Mouse (Mus musculus) left cerebral cortex, postnatal 25 days (tissue): ENCODE results near the gene Ly6c2. TPM values are rescaled to one million over a fixed set of nuclear protein-coding genes. Genes with fewer than 3 reads are reported as not detected.
"Not testable (repeated sequence)": the region's sequence is repeated elsewhere in the genome, so short reads cannot be mapped to it uniquely, and the experiment has no call there.

Experiments used
- DNase-seq, 2 experiments: peaks; one replicate each; pipeline ENCODE4 v3.0.0; 2022; ENCODE audit warnings: low spot score in 2 of 2, mixed read lengths in 1 of 2
- intact Hi-C: fragments of 180-260 bp; cut with DNase I; formaldehyde crosslinking; loops from one replicate; pipeline ENCODE4 v1.15.1; 2025
- total RNA-seq, 2 experiments: library from RNA; stranded (reverse); gene quantifications; 2 replicates each; pipeline ENCODE4 v1.2.3; 2021

Gene Ly6c2
- 1 to 10 TPM; 1.6 to 4.6 TPM for total RNA-seq

DNA sequence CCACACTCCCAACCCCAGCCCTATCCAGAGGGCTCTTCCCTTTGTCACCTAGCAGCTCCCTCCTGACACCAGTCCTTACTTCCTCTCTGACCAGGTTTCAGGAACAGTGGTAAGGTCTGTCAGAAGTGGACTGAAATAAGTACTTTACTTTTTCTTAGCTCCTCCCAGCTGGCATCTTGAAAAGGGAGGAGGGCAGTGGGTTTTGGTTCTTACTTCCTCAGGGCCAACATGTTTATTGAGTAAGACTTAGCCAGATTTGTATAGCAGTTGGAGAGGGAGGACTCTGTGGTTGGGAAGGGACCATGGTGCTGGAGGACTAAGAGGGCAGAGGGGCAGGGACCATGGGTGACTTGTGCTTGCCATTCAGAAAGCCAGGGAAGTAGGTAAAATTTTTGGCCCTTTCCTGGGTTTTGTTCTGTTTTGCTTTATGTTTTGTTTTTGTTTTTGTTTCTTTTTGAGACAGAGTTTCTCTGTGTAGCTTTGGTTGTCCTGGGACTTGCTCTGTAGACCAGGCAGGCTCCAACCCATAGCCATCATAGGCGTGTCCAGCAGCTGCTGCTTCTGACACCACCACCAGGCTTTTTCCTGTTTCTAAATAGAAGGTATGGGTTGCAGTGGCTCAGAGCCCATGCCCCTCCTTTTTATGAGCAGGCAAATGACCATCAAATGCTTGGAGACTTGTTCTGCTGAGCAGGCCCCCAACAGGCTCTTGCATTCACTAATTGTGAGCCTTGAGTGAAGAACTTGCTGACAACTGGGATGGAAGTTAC lies at the start of gene Ly6c2:
Ly6c2 (minus strand) TSS at position 110 of the 770 bp plus-strand sequence.
- intact Hi-C loops, DNase-seq: not testable (repeated sequence)

GRCm38 (mm10) chr15:75157646-75158045 lies 45.9 kb upstream of the Ly6c2 start:
- intact Hi-C loops = no loop called here
- DNase-seq = no peak

DNA sequence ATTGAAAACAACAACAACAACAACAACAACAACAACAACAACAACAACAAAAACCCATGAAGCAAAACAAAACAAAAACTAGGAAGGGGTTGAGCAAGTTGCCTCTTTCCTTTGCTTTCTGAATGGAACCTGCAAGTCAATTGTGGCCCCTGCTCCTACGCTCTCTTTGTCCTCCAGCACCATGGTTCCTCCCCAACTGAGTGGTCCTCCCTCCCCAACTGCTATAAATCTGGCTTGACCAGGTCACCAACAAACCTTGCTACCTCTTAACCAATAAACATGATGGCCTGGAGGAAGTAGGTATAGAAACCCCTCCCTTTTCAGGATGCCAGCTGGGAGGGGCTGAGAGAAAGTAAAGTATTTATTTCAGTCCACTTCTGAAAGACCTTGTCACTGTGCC lies 43.2 kb upstream of the Ly6c2 start, which contains the start of gene Ly6g:
Ly6g (plus strand) TSS at position 301 of the 400 bp plus-strand sequence.
- intact Hi-C loops = no loop called here
- no peak for DNase-seq

DNA sequence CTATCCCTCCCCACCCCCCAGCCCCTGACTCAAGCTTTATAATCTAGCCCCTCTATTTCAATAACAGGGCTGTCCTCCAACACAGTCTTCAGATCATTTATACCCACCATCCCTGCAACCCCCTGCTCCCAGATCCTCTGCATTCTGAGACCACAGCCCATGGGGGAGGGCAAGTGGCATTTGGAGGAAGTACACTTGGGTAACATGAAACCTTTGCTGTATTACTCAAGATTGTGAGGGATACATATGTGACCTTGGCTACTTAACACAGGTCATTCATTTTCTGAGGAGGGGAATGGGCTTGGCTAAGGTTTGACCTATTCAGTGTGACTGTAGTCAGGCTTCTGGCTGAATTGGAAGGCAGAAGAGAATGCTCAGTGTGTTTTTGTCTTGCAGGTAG lies 41.3 kb upstream of the Ly6c2 start:
- intact Hi-C loops = no loop called here
- DNase-seq = no peak

DNA sequence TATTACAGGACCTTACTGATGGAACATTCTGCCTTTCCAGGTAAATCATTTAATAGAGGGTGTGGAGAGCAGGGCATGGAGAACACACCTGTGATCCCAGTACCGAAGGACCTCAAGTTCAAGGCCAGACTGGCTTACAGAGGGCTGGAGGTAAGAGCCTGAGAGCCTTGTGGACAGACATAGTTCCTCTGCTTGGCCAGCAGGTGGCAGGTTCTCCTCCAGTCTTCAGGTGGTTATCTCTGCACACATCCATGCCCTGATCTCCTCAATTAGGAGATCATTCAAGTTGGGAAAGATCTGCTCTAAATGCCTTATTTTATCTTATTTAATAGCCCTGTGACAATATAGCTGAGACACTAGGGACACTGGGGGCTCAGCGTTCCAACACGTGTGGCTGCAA lies 32.0 kb upstream of the Ly6c2 start:
- DNase-seq = no peak
- intact Hi-C loops = no loop called here

GRCm38 (mm10) chr15:75141812-75142360 lies 30.1 kb upstream of the Ly6c2 start:
- intact Hi-C loops = not testable (repeated sequence)
- peak in 1 of 2 experiments; percentile 3 for DNase-seq

- intact Hi-C loops, DNase-seq: not testable (repeated sequence)
These were observed 26.0 kb upstream of the Ly6c2 start for GRCm38 (mm10) chr15:75137739-75138138.

- intact Hi-C loops, DNase-seq: not testable (repeated sequence)
These were observed 23.5 kb upstream of the Ly6c2 start for GRCm38 (mm10) chr15:75135090-75135783.

DNA sequence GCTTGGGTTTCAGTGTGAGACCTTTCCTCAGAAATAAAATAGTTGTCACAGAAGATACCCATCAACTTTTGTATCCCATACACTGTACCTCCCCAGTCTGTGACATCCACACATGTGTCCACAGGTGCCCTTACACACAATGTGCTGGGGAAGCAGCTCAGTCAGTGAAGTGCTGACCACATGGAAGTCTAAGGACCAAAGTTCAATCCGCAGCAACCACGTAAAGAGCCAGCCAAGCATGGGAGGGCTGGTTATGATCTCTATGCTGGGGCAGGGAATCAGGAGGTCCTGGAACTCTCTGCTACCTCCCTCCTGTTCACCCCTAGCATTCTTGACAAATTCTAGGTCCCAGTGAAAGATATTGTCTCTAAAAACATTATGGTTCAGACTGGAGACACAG lies 20.6 kb upstream of the Ly6c2 start:
- DNase-seq, intact Hi-C loops: not testable (repeated sequence)

- intact Hi-C loops = no loop called here
- no peak for DNase-seq
These were observed 8.3 kb upstream of the Ly6c2 start for GRCm38 (mm10) chr15:75120066-75120465.

DNA sequence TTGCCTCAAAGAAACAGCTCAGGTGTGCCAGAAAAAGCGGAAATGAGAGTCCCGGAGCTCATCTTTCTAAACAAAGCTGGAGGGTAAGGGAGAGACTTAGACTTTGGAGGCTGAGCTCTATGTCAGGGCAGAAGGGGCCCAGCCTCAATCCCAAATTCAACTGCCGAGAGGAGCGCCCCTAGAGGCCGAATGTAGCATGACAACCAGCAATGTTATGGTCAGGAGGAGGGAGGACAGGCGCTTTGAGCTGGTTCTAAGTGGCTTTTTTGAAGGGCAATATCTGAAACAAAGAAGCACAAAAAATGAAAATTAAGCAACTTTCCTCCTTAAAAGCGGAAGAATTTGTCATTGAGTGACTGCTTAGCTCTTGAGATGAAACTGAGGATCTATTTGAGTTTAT lies 7.0 kb upstream of the Ly6c2 start:
- intact Hi-C loops, DNase-seq: not testable (repeated sequence)

- intact Hi-C loops = not testable (repeated sequence)
- peak in 1 of 2 experiments; percentile 11 for DNase-seq
These were observed 5.7 kb upstream of the Ly6c2 start for GRCm38 (mm10) chr15:75117481-75117880.

DNA sequence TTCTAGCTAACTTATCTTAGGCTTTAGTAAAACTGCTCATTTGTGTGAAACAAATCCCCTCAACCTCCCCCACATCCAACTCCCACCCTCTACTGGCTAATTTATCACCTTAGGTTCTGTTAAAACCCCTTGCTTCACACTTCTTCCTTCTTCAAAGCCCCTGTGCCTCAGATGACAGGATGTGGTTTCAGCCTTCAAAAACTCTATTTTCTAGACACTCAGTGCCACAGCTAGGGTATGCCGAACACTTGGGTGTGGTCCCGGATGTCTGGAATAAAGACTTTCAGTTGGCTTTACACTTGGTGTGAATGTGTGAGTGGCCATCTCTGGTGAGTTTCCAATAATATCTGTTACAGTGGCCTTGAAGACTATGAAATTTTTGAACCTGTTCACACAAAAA lies 4.8 kb upstream of the Ly6c2 start:
- DNase-seq = no peak
- intact Hi-C loops = no loop called here

- intact Hi-C loops, DNase-seq: not testable (repeated sequence)
These were observed 1.3 kb downstream of the Ly6c2 start for GRCm38 (mm10) chr15:75110424-75110823.

DNA sequence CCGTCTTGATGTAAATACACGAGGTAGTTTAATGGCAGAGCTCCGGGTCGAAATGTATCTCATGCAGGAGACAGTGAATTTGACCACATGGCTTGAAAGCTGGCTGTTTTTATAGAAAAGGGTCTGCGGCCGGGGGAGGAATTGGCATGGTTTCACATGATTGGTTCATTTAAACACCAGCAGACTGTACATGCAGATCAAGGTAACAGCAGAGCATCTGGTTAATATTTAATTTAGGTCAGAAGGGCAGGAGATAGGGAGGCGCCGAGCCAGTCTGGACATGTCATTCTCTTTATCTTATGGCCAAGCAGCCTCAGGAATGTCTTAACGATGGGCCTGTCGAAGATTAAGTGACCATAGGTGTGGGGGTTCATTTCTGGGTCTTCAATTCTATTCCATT lies 12.5 kb downstream of the Ly6c2 start:
- DNase-seq = no peak
- intact Hi-C loops = no loop called here

- intact Hi-C loops, DNase-seq: not testable (repeated sequence)
These were observed 23.7 kb downstream of the Ly6c2 start for GRCm38 (mm10) chr15:75088041-75088440.

GRCm38 (mm10) chr15:75069965-75070364 lies 41.8 kb downstream of the Ly6c2 start:
- intact Hi-C loops = no loop called here
- DNase-seq = no peak

DNA sequence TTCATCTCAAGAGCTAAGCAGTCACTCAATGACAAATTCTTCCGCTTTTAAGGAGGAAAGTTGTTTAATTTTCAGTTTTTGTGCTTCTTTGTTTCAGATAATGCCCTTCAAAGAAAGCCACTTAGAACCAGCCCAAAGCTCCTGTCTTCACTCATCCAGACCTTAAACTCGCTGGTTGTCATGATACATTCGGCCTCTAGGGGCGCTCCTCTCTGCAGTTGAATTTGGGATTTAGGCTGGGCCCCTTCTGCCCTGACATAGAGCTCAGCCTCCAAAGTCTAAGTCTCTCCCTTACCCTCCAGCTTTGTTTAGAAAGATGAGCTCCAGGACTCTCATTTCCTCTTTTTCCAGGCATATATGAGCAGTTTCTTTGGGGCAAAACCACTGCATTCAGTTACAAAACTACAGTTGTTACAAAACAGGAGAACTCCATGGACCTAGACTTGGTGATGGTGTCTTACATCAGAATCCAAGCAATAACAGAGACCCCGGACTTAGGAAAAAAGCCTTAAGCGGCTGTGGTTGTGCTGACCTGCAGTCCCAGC lies 49.7 kb downstream of the Ly6c2 start:
- peak; percentile 20 to 31 for DNase-seq
- intact Hi-C loops = loop anchor here (5.0 kb wide), 1 partner anchor 140 kb away; no protein-coding TSS in a partner anchor

DNA sequence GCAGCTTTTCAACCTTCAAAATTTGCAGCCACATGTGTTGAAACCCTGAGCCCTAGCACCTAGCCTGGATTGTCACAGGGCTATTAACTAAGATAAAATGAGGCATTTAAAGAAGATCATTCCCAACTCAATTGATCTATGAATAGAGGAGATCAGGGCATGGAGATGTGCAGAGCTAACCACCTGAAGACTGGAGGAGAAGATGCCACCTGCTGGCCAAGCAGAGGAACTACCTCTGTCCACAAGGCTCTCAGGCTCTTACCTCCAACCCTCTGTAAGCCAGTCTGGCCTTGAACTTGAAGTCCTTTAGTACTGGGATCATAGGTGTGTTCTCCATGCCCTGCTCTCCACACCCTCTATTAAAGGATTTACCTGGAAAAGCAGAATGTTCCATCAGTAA lies 51.3 kb downstream of the Ly6c2 start:
- peak; percentile 15 to 47 for DNase-seq
- intact Hi-C loops = loop anchor here (1.0 to 5.0 kb wide), 4 partner anchors 86 to 300 kb away; no protein-coding TSS in a partner anchor
